ENCODE assay signal across 13 mouse cellular contexts in the genomic region with DNA sequence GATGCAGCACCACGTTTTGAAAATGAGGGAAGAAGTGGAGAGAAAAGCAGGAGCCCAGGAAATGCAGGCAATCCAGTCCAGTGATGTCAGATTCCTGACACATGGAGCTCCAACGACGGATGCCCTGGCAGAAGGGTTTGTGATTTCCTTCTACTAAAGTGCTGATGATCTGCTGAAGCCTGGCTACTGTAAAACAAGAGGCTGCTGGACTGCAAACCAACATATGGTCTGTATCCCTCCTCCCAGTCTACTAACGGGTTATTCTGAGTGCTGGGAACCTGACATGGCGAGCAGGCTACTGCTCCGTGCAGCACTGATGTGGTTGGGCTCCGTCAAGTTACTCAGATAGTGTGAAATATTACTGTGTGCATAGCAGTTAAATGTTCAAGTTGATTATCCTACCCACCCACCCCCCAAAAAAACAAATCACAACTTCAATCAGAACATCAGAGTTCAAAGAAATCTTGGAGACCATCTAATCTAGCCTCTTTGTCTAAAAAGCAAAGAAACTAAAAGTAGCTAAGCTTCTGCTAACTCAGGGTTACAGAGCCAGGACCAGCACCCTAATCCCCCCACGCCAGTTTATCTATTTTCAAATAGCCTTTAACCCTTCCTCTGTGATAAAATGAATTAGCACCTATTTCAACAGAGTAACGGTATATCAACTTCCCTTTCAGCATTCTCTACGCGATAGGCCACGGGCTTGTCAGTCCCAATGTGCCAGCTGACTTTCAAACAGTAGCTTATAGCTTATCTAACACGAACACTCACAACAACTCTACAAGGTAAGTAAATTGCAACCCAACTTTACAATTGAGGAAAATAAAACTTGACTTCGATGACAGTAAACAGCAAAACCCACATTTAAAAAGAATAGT. TPM values are rescaled to one million over a fixed set of nuclear protein-coding genes. Genes with fewer than 3 reads are reported as not detected.
DNase-seq lines count a peak whose midpoint lies in the region; ATAC-seq and TF ChIP-seq lines count a peak whose summit lies in the region.
"Had no signal": no experiment of that assay in that cellular context is flagged by ENCODE, and none has a peak within 500 bp of the region (broad histone marks: within the 10 kb centered on the region; RNA-seq: fewer than 3 reads in every experiment).

No protein-coding gene starts in this region.

- H3K9me3 ChIP-seq in heart, embryonic 10.5 days = no peaks in the 10 kb centered on the region
- no peaks in the 10 kb centered on the region for H3K9me3 ChIP-seq in neural tube, embryonic 13.5 days
- H3K9me3 ChIP-seq in neural tube, embryonic 15.5 days (replicated peaks) = no peaks in the 10 kb centered on the region
- no peaks in the 10 kb centered on the region for H3K9me3 ChIP-seq in heart, postnatal 0 days (replicated peaks; ENCODE audit: control insufficient read depth, low read length)
- H3K9me3 ChIP-seq: forebrain, embryonic 12.5 days; limb, embryonic 13.5 days; midbrain, embryonic 10.5 days had no signal

- peaks cover 18% of the 10 kb centered on the region for H3K4me1 ChIP-seq in heart, embryonic 10.5 days
- peaks cover 40% of the 10 kb centered on the region for H3K4me1 ChIP-seq in neural tube, embryonic 13.5 days (replicated peaks)
- peaks cover 25% of the 10 kb centered on the region for H3K4me1 ChIP-seq in neural tube, embryonic 15.5 days
- H3K4me1 ChIP-seq in heart, postnatal 0 days (ENCODE audit: control insufficient read depth, insufficient read depth) = peaks cover 11% of the 10 kb centered on the region

- H3K27ac ChIP-seq in heart, embryonic 10.5 days = peak overlapping the region; percentile 36; the same call in 1 of the 2 replicates
- H3K27ac ChIP-seq in neural tube, embryonic 13.5 days (replicated peaks) = peak overlapping the region; percentile 49
- no peak overlapping the region for H3K27ac ChIP-seq in neural tube, embryonic 15.5 days (replicated peaks)
- no peak overlapping the region for H3K27ac ChIP-seq in heart, postnatal 0 days (ENCODE audit: low read depth)
- H3K27ac ChIP-seq: forebrain, embryonic 12.5 days; limb, embryonic 13.5 days; midbrain, embryonic 10.5 days had no signal

- no peak overlapping the region for H3K4me2 ChIP-seq in neural tube, embryonic 13.5 days
- no peak overlapping the region for H3K4me2 ChIP-seq in neural tube, embryonic 15.5 days
- peak overlapping the region; percentile 7 for H3K4me2 ChIP-seq in heart, postnatal 0 days (ENCODE audit: low read depth, low read length)
- H3K4me2 ChIP-seq: forebrain, embryonic 12.5 days; limb, embryonic 13.5 days had no signal

- no peaks in the 10 kb centered on the region for H3K36me3 ChIP-seq in heart, embryonic 10.5 days
- no peaks in the 10 kb centered on the region for H3K36me3 ChIP-seq in neural tube, embryonic 13.5 days
- H3K36me3 ChIP-seq in neural tube, embryonic 15.5 days = no peaks in the 10 kb centered on the region
- no peaks in the 10 kb centered on the region for H3K36me3 ChIP-seq in heart, postnatal 0 days (replicated peaks; ENCODE audit: control insufficient read depth, insufficient read depth, low read length)
- H3K36me3 ChIP-seq: forebrain, embryonic 12.5 days; limb, embryonic 13.5 days had no signal

- H3K4me3 ChIP-seq in heart, embryonic 10.5 days = peak overlapping the region; percentile 15; the same call in 1 of the 2 replicates
- H3K4me3 ChIP-seq in neural tube, embryonic 13.5 days = no peak overlapping the region
- no peak overlapping the region for H3K4me3 ChIP-seq in neural tube, embryonic 15.5 days (replicated peaks)
- no peak overlapping the region for H3K4me3 ChIP-seq in heart, postnatal 0 days (ENCODE audit: low read depth, low read length)
- H3K4me3 ChIP-seq: forebrain, embryonic 12.5 days; limb, embryonic 13.5 days; midbrain, embryonic 10.5 days had no signal

- TF ChIP-seq CTCF in heart, postnatal 0 days (IDR thresholded peaks at IDR 0.05; ENCODE audit: low read depth) = no peak

- no peaks in the 10 kb centered on the region for H3K27me3 ChIP-seq in heart, embryonic 10.5 days (ENCODE audit: insufficient read depth, poor library complexity, severe bottlenecking)
- H3K27me3 ChIP-seq in neural tube, embryonic 13.5 days = no peaks in the 10 kb centered on the region
- no peaks in the 10 kb centered on the region for H3K27me3 ChIP-seq in neural tube, embryonic 15.5 days (replicated peaks)
- no peaks in the 10 kb centered on the region for H3K27me3 ChIP-seq in heart, postnatal 0 days (ENCODE audit: control insufficient read depth, insufficient read depth, low read length)
- H3K27me3 ChIP-seq: forebrain, embryonic 12.5 days; limb, embryonic 13.5 days had no signal

- H3K9ac ChIP-seq in neural tube, embryonic 13.5 days = peak overlapping the region; percentile 45; the same call in 1 of the 2 replicates
- H3K9ac ChIP-seq in neural tube, embryonic 15.5 days (replicated peaks) = no peak overlapping the region
- H3K9ac ChIP-seq in heart, postnatal 0 days (replicated peaks; ENCODE audit: low read depth, low read length) = no peak overlapping the region
- H3K9ac ChIP-seq: forebrain, embryonic 12.5 days; limb, embryonic 13.5 days had no signal

- no peak for DNase-seq in heart, embryonic 10.5 days (ENCODE audit: low spot score)
- no peak for DNase-seq in heart, adult 8-10 months (ENCODE audit: low spot score)
- DNase-seq in heart, postnatal 0 days (ENCODE audit: low spot score) = peak; percentile 40
- DNase-seq in embryo, embryonic 10.5 days (ENCODE audit: low spot score) = no peak
- no peak for DNase-seq in right cerebral cortex, postnatal 14 days
- DNase-seq in spleen, adult 18-20 months = no peak
- DNase-seq: kidney, adult 8-10 months; thymus, adult 18-20 months had no signal

- TF ChIP-seq EP300 in heart, postnatal 0 days (IDR thresholded peaks at IDR 0.05; ENCODE audit: low read depth) = no peak

- no peak for ATAC-seq in neural tube, embryonic 13.5 days (ENCODE audit: low read depth)
- no peak for ATAC-seq in neural tube, embryonic 15.5 days (ENCODE audit: low FRiP score)
- no peak for ATAC-seq in heart, postnatal 0 days (ENCODE audit: insufficient read depth, low read depth)

- 42% methylated on average over 14 of the region's 14 CpGs for WGBS in heart, embryonic 10.5 days
- WGBS in neural tube, embryonic 13.5 days = 74% methylated on average over 14 of the region's 14 CpGs
- WGBS in neural tube, embryonic 15.5 days = 74% methylated on average over 14 of the region's 14 CpGs
- WGBS in heart, postnatal 0 days = 27% methylated on average over 14 of the region's 14 CpGs

RNA-seq across cellular contexts. Expression of gene Zdhhc17, which starts 4.1 kb away (rescaled TPM):
- 20.9 and 21.7 TPM in 2 replicates for polyA plus RNA-seq in heart, embryonic 10.5 days (2016; fragmentation: Nextera tagmentation; extraction: Ambion mirVana)
- total RNA-seq in heart, adult 8-10 months (2022) = 10 to 100 TPM; 20.8 to 27.2 (median 23.2) TPM
- polyA plus RNA-seq in neural tube, embryonic 13.5 days (2015; fragmentation: Nextera tagmentation; extraction: Ambion mirVana) = 47.2 and 54.5 TPM in 2 replicates
- 49.0 and 53.5 TPM in 2 replicates for polyA plus RNA-seq in neural tube, embryonic 15.5 days (2015; fragmentation: Nextera tagmentation; extraction: Ambion mirVana)
- total RNA-seq in heart, postnatal 0 days (2014; rRNA removed; ENCODE audit: low replicate concordance) = 26.8 and 35.5 TPM in 2 replicates
- polyA plus RNA-seq in heart, postnatal 0 days (2015; fragmentation: Nextera tagmentation; extraction: Ambion mirVana) = 11.5 and 14.9 TPM in 2 replicates

Comparison
In these comparisons a context has a peak if more than half of its experiments do, and no peak if none do; other contexts are left out.
1. H3K27ac ChIP-seq: peak in heart, embryonic 10.5 days (single experiment) and neural tube, embryonic 13.5 days (single experiment); none in neural tube, embryonic 15.5 days (single experiment) and heart, postnatal 0 days (single experiment).